Mouse (Mus musculus) hindbrain, embryonic 14.5 days (tissue): ENCODE data around the gene Dnajc8. TPM values are rescaled to one million over a fixed set of nuclear protein-coding genes. Genes with fewer than 3 reads are reported as not detected.
"Not testable (repeated sequence)": the region's sequence is repeated elsewhere in the genome, so short reads cannot be mapped to it uniquely, and the experiment has no call there.

Source experiments
- ATAC-seq: fragments of 200-750 bp; cut with Nextera tagmentation; 2 replicates; pipeline ENCODE4 v1.8.0; 2017; ENCODE audit warnings: moderate number of reproducible peaks, mild to moderate bottlenecking, moderate TSS enrichment, moderate library complexity; ENCODE audit not compliant: low FRiP score
- DNase-seq: peaks from one replicate; pipeline ENCODE4 v3.0.0-alpha.2; 2015; ENCODE audit warnings: low spot score
- H3K27ac ChIP-seq: fragments of 300-500 bp; sonication (generic); 2 replicates; pipeline ENCODE4 v1.5.1; 2014; ENCODE audit warnings: mild to moderate bottlenecking, moderate library complexity
- H3K27me3 ChIP-seq: fragments of 300-500 bp; sonication (generic); 2 replicates; pipeline ENCODE4 v1.6.1; 2014; ENCODE audit warnings: mild to moderate bottlenecking, low read length, mixed read lengths; ENCODE audit not compliant: control insufficient read depth, insufficient read depth
- H3K36me3 ChIP-seq: fragments of 300-500 bp; sonication (generic); replicated peaks from 2 replicates; pipeline ENCODE4 v1.6.1; 2014; ENCODE audit not compliant: control insufficient read depth, insufficient read depth
- H3K4me1 ChIP-seq: fragments of 300-500 bp; sonication (generic); replicated peaks from 2 replicates; pipeline ENCODE4 v1.6.1; 2014; ENCODE audit warnings: antibody characterized with exemption, low read length, mixed read lengths; ENCODE audit not compliant: control insufficient read depth, insufficient read depth
- H3K4me2 ChIP-seq: fragments of 300-500 bp; sonication (generic); replicated peaks from 2 replicates; pipeline ENCODE4 v1.6.1; 2014; ENCODE audit warnings: mild to moderate bottlenecking, moderate library complexity
- H3K4me3 ChIP-seq: fragments of 300-500 bp; sonication (generic); replicated peaks from 2 replicates; pipeline ENCODE4 v1.5.1; 2014; ENCODE audit warnings: mild to moderate bottlenecking, low read length
- H3K9ac ChIP-seq: fragments of 300-500 bp; sonication (generic); 2 replicates; pipeline ENCODE4 v1.6.1; 2014
- H3K9me3 ChIP-seq: fragments of 300-500 bp; sonication (generic); 2 replicates; pipeline ENCODE4 v1.6.1; 2016; ENCODE audit warnings: low read length; ENCODE audit not compliant: control insufficient read depth
- WGBS: fragments of 180-500 bp; shearing (Covaris S2); extraction: QIAGEN DNeasy Blood & Tissue Kit; methylation state at CpG from one replicate; pipeline ENCODE4 v1.1.7; 2014; 5-methylcytosine and 5-hydroxymethylcytosine counted together
- polyA plus RNA-seq: library from polyadenylated mRNA; unstranded; fragments of >200 nt; fragmentation: Nextera tagmentation; extraction: Ambion mirVana; gene quantifications from 2 replicates; pipeline ENCODE4 v1.2.1, GENCODE M21; 2014

Dnajc8 gene
- polyA plus RNA-seq, 1 experiment from 2014 or later: 136 TPM

DNA sequence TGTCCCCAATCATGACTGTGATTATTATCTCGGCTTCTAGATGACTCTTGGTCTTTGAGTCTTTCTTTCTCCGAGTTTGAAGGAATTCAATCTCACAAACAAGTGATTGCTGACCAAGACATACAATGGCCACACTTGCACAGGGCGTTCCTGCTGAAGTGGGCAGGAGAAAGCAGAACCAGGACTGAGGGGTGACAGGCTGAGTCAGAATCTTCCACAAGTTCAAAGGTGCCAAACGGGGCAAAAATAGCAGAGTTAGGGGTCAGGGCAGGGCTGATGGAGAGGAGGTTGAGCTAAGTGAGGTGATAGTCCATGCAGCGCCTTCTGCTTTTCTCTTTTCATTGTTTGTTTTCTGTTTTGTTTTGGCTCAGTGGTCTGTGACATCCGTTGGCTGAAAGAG lies 65.1 kb downstream of the Dnajc8 start:
- 78% methylated on average over 6 of the region's 6 CpGs for WGBS
- H3K4me3 ChIP-seq: no peak overlapping the region
- H3K27ac ChIP-seq: no peak overlapping the region
- no peaks in the 10 kb centered on the region for H3K36me3 ChIP-seq
- DNase-seq (no peak), ATAC-seq (no peak)
- no peaks in the 10 kb centered on the region for H3K4me1 ChIP-seq
- H3K27me3 ChIP-seq: no peaks in the 10 kb centered on the region
- no peak overlapping the region for H3K4me2 ChIP-seq
- no peak overlapping the region for H3K9ac ChIP-seq
- H3K9me3 ChIP-seq: no peaks in the 10 kb centered on the region

DNA sequence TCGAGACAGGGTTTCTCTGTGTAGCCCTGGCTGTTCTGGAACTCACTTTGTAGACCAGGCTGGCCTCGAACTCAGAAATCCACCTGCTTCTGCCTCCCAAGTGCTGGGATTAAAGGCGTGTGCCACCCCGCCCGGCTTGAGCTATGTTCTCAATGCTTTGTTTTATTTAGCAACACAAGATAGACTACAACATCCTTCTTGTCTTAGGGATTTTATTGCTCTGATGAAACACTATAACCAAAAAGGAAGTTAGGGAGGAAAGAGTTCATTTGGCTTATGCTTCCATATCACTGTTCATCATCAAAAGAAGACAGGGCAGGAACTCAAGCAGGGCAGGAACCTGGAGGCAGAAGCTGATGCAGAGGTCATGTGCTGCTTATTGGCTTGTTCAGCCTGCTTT lies 65.9 kb downstream of the Dnajc8 start:
- not testable (repeated sequence) for H3K36me3 ChIP-seq, H3K4me3 ChIP-seq, H3K27ac ChIP-seq, H3K9me3 ChIP-seq, H3K4me2 ChIP-seq, ATAC-seq, H3K4me1 ChIP-seq, DNase-seq, H3K9ac ChIP-seq, H3K27me3 ChIP-seq
- 95% methylated on average over 4 of the region's 5 CpGs for WGBS

Other genes starting within 250 kb of the Dnajc8 start
- gene Rab42, start 232.2 kb upstream of the Dnajc8 start, polyA plus RNA-seq: 0.95 and 1.5 TPM in 2 replicates
- gene Trnau1ap, start 206.0 kb upstream of the Dnajc8 start, polyA plus RNA-seq: 66.8 and 73.1 TPM in 2 replicates
- gene Rcc1, start 181.9 kb upstream of the Dnajc8 start, polyA plus RNA-seq: 20.0 and 22.4 TPM in 2 replicates
- gene Phactr4, start 113.1 kb upstream of the Dnajc8 start, polyA plus RNA-seq: 8.1 and 9.2 TPM in 2 replicates
- gene Med18, start 71.6 kb upstream of the Dnajc8 start, polyA plus RNA-seq: 8.5 and 10.7 TPM in 2 replicates
- gene Sesn2, start 25.0 kb upstream of the Dnajc8 start, polyA plus RNA-seq: 6.7 and 7.1 TPM in 2 replicates
- gene Atpif1, start 1.9 kb upstream of the Dnajc8 start, polyA plus RNA-seq: 1,422 and 1,589 TPM in 2 replicates
- 0.43 and 0.67 TPM in 2 replicates for gene Ptafr, start 28.5 kb downstream of the Dnajc8 start, polyA plus RNA-seq
- 10.5 and 11.4 TPM in 2 replicates for gene Eya3, start 103.4 kb downstream of the Dnajc8 start, polyA plus RNA-seq
- 7.4 and 8.8 TPM in 2 replicates for gene Xkr8, start 197.0 kb downstream of the Dnajc8 start, polyA plus RNA-seq
- gene Smpdl3b, start 221.7 kb downstream of the Dnajc8 start, polyA plus RNA-seq: 0.68 and 0.99 TPM in 2 replicates
- 37.0 and 46.7 TPM in 2 replicates for gene Rpa2, start 232.8 kb downstream of the Dnajc8 start, polyA plus RNA-seq